Mouse (Mus musculus) bone marrow, adult 2 months (tissue): Measurements from ENCODE around the gene Lca5l.

ENCODE experiments used
- CTCF ChIP-seq: fragments of 200-500 bp; IDR thresholded peaks from 2 replicates; pipeline ENCODE4 v1.5.1; 2011; ENCODE audit warnings: low read length, control low read depth; ENCODE audit not compliant: control insufficient read depth, insufficient read depth
- POLR2A ChIP-seq: fragments of 200-500 bp; IDR thresholded peaks from 2 replicates; pipeline ENCODE4 v1.6.1; 2011; ENCODE audit warnings: low read depth, mild to moderate bottlenecking, control low read depth, low read length, borderline replicate concordance; ENCODE audit not compliant: control insufficient read depth

GRCm38 (mm10) chr16:96229044-96229555 is 37.0 kb upstream of the Lca5l start:
- TF ChIP-seq CTCF (no peak), POLR2A (no peak)
